Mouse (Mus musculus): ENCODE results near the gene Olfr571. TPM values are rescaled to one million over a fixed set of nuclear protein-coding genes. Genes with fewer than 3 reads are reported as not detected.

Gene Olfr571
- polyA plus RNA-seq, 1 experiment from 2014 or later, result 0.13 TPM

DNA sequence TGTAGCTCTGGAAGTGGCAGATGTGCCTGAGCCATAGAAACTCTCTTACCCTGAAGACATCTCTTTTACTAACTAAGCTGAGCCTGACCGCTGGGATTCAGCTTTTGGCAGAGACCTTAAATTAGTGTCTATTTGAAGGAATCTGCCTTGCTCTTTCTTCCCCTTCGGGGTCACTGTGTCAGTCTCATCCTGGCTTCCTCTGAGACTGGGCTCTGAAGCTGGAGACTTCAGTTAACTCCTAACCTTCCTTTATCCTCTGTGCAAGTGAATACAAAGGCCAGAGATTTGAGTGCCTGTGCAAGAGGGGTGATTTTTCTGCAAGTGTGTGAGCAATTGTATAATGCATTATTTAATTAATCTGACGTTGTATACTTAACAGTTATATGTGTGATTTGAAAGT is 26.6 kb downstream of the Olfr571 start, which contains the start of gene Olfr569:
Gene Olfr569, minus strand, starts transcription at position 101 of the 400 bp plus-strand sequence.
- no peak within 1 kb of the TSS for H3K4me3 ChIP-seq (replicated peaks)
- 81% methylated on average over 3 of the region's 3 CpGs for WGBS
- no peaks in the 10 kb centered on the region for H3K36me3 ChIP-seq (replicated peaks)
- no peak within 1 kb of the TSS for H3K27ac ChIP-seq
- H3K4me1 ChIP-seq, result no peaks in the 10 kb centered on the region
- H3K9me3 ChIP-seq, result no peaks in the 10 kb centered on the region
- no peaks in the 10 kb centered on the region for H3K27me3 ChIP-seq
- no peak within 1 kb of the TSS for H3K9ac ChIP-seq
- H3K4me2 ChIP-seq, result no peak within 1 kb of the TSS
- no peak for ATAC-seq (ENCODE audit: low FRiP score)

DNA sequence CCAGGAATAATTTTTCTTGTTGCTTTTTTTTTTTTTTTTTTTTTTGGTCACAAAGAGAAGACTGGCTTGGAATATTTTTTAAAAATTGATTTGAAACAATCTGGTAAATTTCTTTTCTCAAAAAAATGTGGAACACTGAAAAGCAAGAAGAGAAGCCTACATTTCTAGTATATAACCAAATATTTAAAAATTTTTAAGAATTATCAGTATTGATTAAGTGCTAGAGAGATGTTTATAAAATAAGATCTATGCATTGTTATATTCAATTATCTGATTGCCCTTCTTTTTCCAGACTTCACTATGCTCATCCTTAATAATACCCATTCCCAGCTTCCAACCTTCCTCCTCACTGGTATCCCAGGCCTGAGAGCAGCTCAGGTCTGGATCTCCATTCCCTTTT is 40.5 kb downstream of the Olfr571 start, which contains the start of gene Olfr568:
Gene Olfr568, plus strand, starts transcription at position 301 of the 400 bp plus-strand sequence.
- H3K9ac ChIP-seq, result no peak within 1 kb of the TSS
- H3K27me3 ChIP-seq, result no peaks in the 10 kb centered on the region
- H3K4me3 ChIP-seq (replicated peaks), result no peak within 1 kb of the TSS
- H3K27ac ChIP-seq, result no peak within 1 kb of the TSS
- no peaks in the 10 kb centered on the region for H3K9me3 ChIP-seq
- H3K36me3 ChIP-seq (replicated peaks), result no peaks in the 10 kb centered on the region
- ATAC-seq (ENCODE audit: low FRiP score), result no peak
- H3K4me1 ChIP-seq, result no peaks in the 10 kb centered on the region
- no peak within 1 kb of the TSS for H3K4me2 ChIP-seq

DNA sequence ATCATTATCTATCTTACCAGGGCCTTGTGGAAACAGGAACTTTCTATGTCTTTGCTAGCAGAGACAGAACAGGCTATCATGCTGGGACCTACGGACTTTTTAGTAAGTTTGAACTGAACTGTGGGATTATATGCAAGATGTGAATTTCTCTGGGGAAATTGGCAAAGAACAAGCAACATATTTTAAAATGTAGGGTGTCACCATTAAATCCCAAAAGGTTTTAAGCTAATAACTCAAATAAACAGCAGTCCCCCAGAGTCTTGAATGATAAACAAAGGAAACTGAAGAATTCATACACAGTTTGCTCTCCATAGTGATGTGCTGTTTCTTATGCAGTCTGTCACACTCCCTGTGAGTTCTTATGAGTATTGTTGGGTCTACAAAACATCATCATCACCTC is 58.7 kb downstream of the Olfr571 start, which contains the start of gene Olfr566:
Gene Olfr566, minus strand, starts transcription at position 101 of the 400 bp plus-strand sequence.
- 90% methylated on average over 1 of the region's 1 CpGs for WGBS
- Histone ChIP-seq H3K4me1 (no peaks in the 10 kb centered on the region), H3K36me3 (replicated peaks) (no peaks in the 10 kb centered on the region)

DNA sequence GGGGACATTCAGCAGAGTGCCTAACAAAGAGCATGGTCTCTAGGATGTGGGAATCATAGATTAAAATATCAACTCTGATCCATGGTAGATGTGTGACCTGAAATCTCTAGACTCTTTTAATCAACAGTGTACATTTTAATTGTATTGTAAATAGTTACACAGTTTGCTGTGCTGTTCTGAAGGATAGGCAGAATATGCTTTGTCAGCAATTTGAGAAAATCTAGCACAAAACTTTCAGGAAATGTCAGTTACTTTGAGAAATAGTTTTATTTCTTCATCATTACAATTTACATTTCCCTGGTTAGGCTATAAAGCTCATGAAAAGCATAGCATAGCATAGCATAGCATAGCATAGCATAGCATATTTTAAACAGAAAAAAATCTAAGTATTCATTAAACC is 61.5 kb downstream of the Olfr571 start:
- Histone ChIP-seq H3K36me3 (replicated peaks) (no peaks in the 10 kb centered on the region), H3K4me3 (replicated peaks) (no peak overlapping the region), H3K27ac (no peak overlapping the region), H3K9ac (no peak overlapping the region), H3K4me1 (no peaks in the 10 kb centered on the region), H3K27me3 (no peaks in the 10 kb centered on the region), H3K9me3 (no peaks in the 10 kb centered on the region), H3K4me2 (no peak overlapping the region)
- ATAC-seq (ENCODE audit: low FRiP score), result no peak

More for the DNA sequence above, 58.7 kb downstream of the Olfr571 start, which contains the start of gene Olfr566:
- Histone ChIP-seq H3K4me2 (no peak within 1 kb of the TSS), H3K27me3 (no peaks in the 10 kb centered on the region), H3K9me3 (no peaks in the 10 kb centered on the region), H3K9ac (no peak within 1 kb of the TSS), H3K27ac (no peak within 1 kb of the TSS), H3K4me3 (replicated peaks) (no peak within 1 kb of the TSS)
- ATAC-seq (ENCODE audit: low FRiP score), result no peak

Other genes with a start within 250 kb of the Olfr571 start
- gene Trim68, start 230.2 kb downstream of the Olfr571 start, polyA plus RNA-seq (2016; fragmentation: Nextera tagmentation; extraction: Ambion mirVana), result 7.5 and 9.8 TPM in 2 replicates
- gene Olfr557, start 221.6 kb downstream of the Olfr571 start, polyA plus RNA-seq (2016; fragmentation: Nextera tagmentation; extraction: Ambion mirVana), result not detected in 2 replicates
- not detected in 2 replicates for gene Olfr558, start 215.3 kb downstream of the Olfr571 start, polyA plus RNA-seq (2016; fragmentation: Nextera tagmentation; extraction: Ambion mirVana)
- gene Olfr33, start 198.5 kb downstream of the Olfr571 start, polyA plus RNA-seq (2016; fragmentation: Nextera tagmentation; extraction: Ambion mirVana), result not detected in 2 replicates
- not detected in 2 replicates for gene Olfr559, start 190.0 kb downstream of the Olfr571 start, polyA plus RNA-seq (2016; fragmentation: Nextera tagmentation; extraction: Ambion mirVana)
- not detected in 2 replicates for gene Olfr560, start 158.2 kb downstream of the Olfr571 start, polyA plus RNA-seq (2016; fragmentation: Nextera tagmentation; extraction: Ambion mirVana)
- 0.10 TPM in 1 of 2 replicates, not detected in the other for gene Olfr78, start 158.1 kb downstream of the Olfr571 start, polyA plus RNA-seq (2016; fragmentation: Nextera tagmentation; extraction: Ambion mirVana)
- gene Olfr561, start 146.3 kb downstream of the Olfr571 start, polyA plus RNA-seq (2016; fragmentation: Nextera tagmentation; extraction: Ambion mirVana), result not detected in 2 replicates
- not detected in 2 replicates for gene Olfr564, start 114.1 kb downstream of the Olfr571 start, polyA plus RNA-seq (2016; fragmentation: Nextera tagmentation; extraction: Ambion mirVana)
- gene Olfr566, start 58.8 kb downstream of the Olfr571 start, polyA plus RNA-seq (2016; fragmentation: Nextera tagmentation; extraction: Ambion mirVana), result not detected in 2 replicates
- not detected in 2 replicates for gene Olfr568, start 40.4 kb downstream of the Olfr571 start, polyA plus RNA-seq (2016; fragmentation: Nextera tagmentation; extraction: Ambion mirVana)
- not detected in 2 replicates for gene Olfr569, start 26.7 kb downstream of the Olfr571 start, polyA plus RNA-seq (2016; fragmentation: Nextera tagmentation; extraction: Ambion mirVana)
- not detected in 2 replicates for gene Olfr570, start 23.0 kb downstream of the Olfr571 start, polyA plus RNA-seq (2016; fragmentation: Nextera tagmentation; extraction: Ambion mirVana)
- gene Olfr572, start 6.9 kb upstream of the Olfr571 start, polyA plus RNA-seq (2016; fragmentation: Nextera tagmentation; extraction: Ambion mirVana), result not detected in 2 replicates
- gene Olfr573-ps1, start 25.0 kb upstream of the Olfr571 start, polyA plus RNA-seq (2016; fragmentation: Nextera tagmentation; extraction: Ambion mirVana), result not detected in 2 replicates
- not detected in 2 replicates for gene Olfr574, start 30.9 kb upstream of the Olfr571 start, polyA plus RNA-seq (2016; fragmentation: Nextera tagmentation; extraction: Ambion mirVana)
- gene Olfr575, start 41.2 kb upstream of the Olfr571 start, polyA plus RNA-seq (2016; fragmentation: Nextera tagmentation; extraction: Ambion mirVana), result not detected in 2 replicates
- gene Olfr576, start 45.1 kb upstream of the Olfr571 start, polyA plus RNA-seq (2016; fragmentation: Nextera tagmentation; extraction: Ambion mirVana), result not detected in 2 replicates
- gene Olfr577, start 58.4 kb upstream of the Olfr571 start, polyA plus RNA-seq (2016; fragmentation: Nextera tagmentation; extraction: Ambion mirVana), result not detected in 2 replicates
- gene Olfr578, start 71.8 kb upstream of the Olfr571 start, polyA plus RNA-seq (2016; fragmentation: Nextera tagmentation; extraction: Ambion mirVana), result not detected in 2 replicates
- gene Olfr582, start 120.5 kb upstream of the Olfr571 start, polyA plus RNA-seq (2016; fragmentation: Nextera tagmentation; extraction: Ambion mirVana), result not detected in 2 replicates
- not detected in 2 replicates for gene Olfr583, start 133.8 kb upstream of the Olfr571 start, polyA plus RNA-seq (2016; fragmentation: Nextera tagmentation; extraction: Ambion mirVana)
- gene Olfr584, start 164.3 kb upstream of the Olfr571 start, polyA plus RNA-seq (2016; fragmentation: Nextera tagmentation; extraction: Ambion mirVana), result not detected in 2 replicates
- not detected in 2 replicates for gene Olfr585, start 180.2 kb upstream of the Olfr571 start, polyA plus RNA-seq (2016; fragmentation: Nextera tagmentation; extraction: Ambion mirVana)
- gene Olfr586, start 208.1 kb upstream of the Olfr571 start, polyA plus RNA-seq (2016; fragmentation: Nextera tagmentation; extraction: Ambion mirVana), result not detected in 2 replicates
- gene Olfr588-ps1, start 223.3 kb upstream of the Olfr571 start, polyA plus RNA-seq (2016; fragmentation: Nextera tagmentation; extraction: Ambion mirVana), result not detected in 2 replicates
- not detected in 2 replicates for gene Olfr589, start 238.8 kb upstream of the Olfr571 start, polyA plus RNA-seq (2016; fragmentation: Nextera tagmentation; extraction: Ambion mirVana)